Mouse (Mus musculus) kidney, postnatal 0 days (tissue): ENCODE results near the gene B3gnt2. TPM values are rescaled to one million over a fixed set of nuclear protein-coding genes. Genes with fewer than 3 reads are reported as not detected.
"Not testable (repeated sequence)": the region's sequence is repeated elsewhere in the genome, so short reads cannot be mapped to it uniquely, and the experiment has no call there.

ENCODE experiments used
- ATAC-seq: fragments of 200-750 bp; cut with Nextera tagmentation; replicated peaks from 2 replicates; pipeline ENCODE4 v1.8.0; 2017; ENCODE audit warnings: low read depth, moderate number of reproducible peaks, moderate TSS enrichment, moderate library complexity; ENCODE audit not compliant: low FRiP score
- DNase-seq: peaks from one replicate; pipeline ENCODE4 v3.0.0-alpha.2; 2016; ENCODE audit warnings: low spot score
- H3K27ac ChIP-seq: fragments of 300-500 bp; sonication (generic); 2 replicates; pipeline ENCODE4 v1.5.1; 2014; ENCODE audit warnings: mild to moderate bottlenecking
- H3K27me3 ChIP-seq: fragments of 300-500 bp; sonication (generic); 2 replicates; pipeline ENCODE4 v1.6.1; 2014; ENCODE audit warnings: low read length, mixed read lengths; ENCODE audit not compliant: insufficient read depth
- H3K36me3 ChIP-seq: fragments of 300-500 bp; sonication (generic); 2 replicates; pipeline ENCODE4 v1.6.1; 2014; ENCODE audit warnings: low read length, mixed read lengths; ENCODE audit not compliant: insufficient read depth
- H3K4me1 ChIP-seq: fragments of 300-500 bp; sonication (generic); replicated peaks from 2 replicates; pipeline ENCODE4 v1.6.1; 2014; ENCODE audit warnings: antibody characterized with exemption, low read length, mixed read lengths; ENCODE audit not compliant: insufficient read depth
- H3K4me2 ChIP-seq: fragments of 300-500 bp; sonication (generic); 2 replicates; pipeline ENCODE4 v1.6.1; 2014; ENCODE audit warnings: mild to moderate bottlenecking, low read length, moderate library complexity, mixed read lengths
- H3K4me3 ChIP-seq: fragments of 300-500 bp; sonication (generic); replicated peaks from 2 replicates; pipeline ENCODE4 v1.5.1; 2014; ENCODE audit warnings: low read depth, low read length
- H3K9ac ChIP-seq: fragments of 300-500 bp; sonication (generic); 2 replicates; pipeline ENCODE4 v1.6.1; 2014; ENCODE audit warnings: low read depth, low read length
- H3K9me3 ChIP-seq: fragments of 300-500 bp; sonication (generic); replicated peaks from 2 replicates; pipeline ENCODE4 v1.6.1; 2016; ENCODE audit warnings: low read length, inconsistent platforms, mixed read lengths
- CTCF ChIP-seq: IDR thresholded peaks from 2 replicates; pipeline ENCODE4 v1.5.1; 2016; ENCODE audit warnings: antibody characterized with exemption, low read depth, mild to moderate bottlenecking, moderate library complexity
- WGBS: fragments of 180-500 bp; shearing (Covaris S2); extraction: QIAGEN DNeasy Blood & Tissue Kit; methylation state at CpG from one replicate; pipeline ENCODE4 v1.1.7; 2014; 5-methylcytosine and 5-hydroxymethylcytosine counted together
- polyA plus RNA-seq: library from polyadenylated mRNA; unstranded; fragments of >200 nt; fragmentation: Nextera tagmentation; extraction: Ambion mirVana; gene quantifications from 2 replicates; pipeline ENCODE4 v1.2.1, GENCODE M21; 2015

The B3gnt2 gene
- polyA plus RNA-seq, 1 experiment from 2014 or later, result 20.7 TPM

GRCm38 (mm10) chr11:22736521-22737225, 124.1 kb downstream of the B3gnt2 start:
- H3K4me1 ChIP-seq, result no peaks in the 10 kb centered on the region
- no peak overlapping the region for H3K4me2 ChIP-seq
- no peak for TF ChIP-seq CTCF
- H3K4me3 ChIP-seq, result no peak overlapping the region
- 68% methylated on average over 7 of the region's 7 CpGs for WGBS
- no peaks in the 10 kb centered on the region for H3K36me3 ChIP-seq
- H3K27me3 ChIP-seq, result no peaks in the 10 kb centered on the region
- H3K9ac ChIP-seq, result no peak overlapping the region
- no peak for ATAC-seq
- no peak overlapping the region for H3K27ac ChIP-seq
- H3K9me3 ChIP-seq, result no peaks in the 10 kb centered on the region
- no peak for DNase-seq

GRCm38 (mm10) chr11:22735128-22735527, 125.6 kb downstream of the B3gnt2 start:
- WGBS, result 58% methylated on average over 5 of the region's 5 CpGs
- H3K9me3 ChIP-seq, H3K27ac ChIP-seq, H3K36me3 ChIP-seq, DNase-seq, H3K4me3 ChIP-seq, H3K4me2 ChIP-seq, H3K27me3 ChIP-seq, H3K4me1 ChIP-seq, ATAC-seq, H3K9ac ChIP-seq: not testable (repeated sequence)

GRCm38 (mm10) chr11:22733936-22734335, 126.8 kb downstream of the B3gnt2 start:
- no peak for TF ChIP-seq CTCF
- no peaks in the 10 kb centered on the region for H3K27me3 ChIP-seq
- H3K36me3 ChIP-seq, result no peaks in the 10 kb centered on the region
- H3K4me2 ChIP-seq, result no peak overlapping the region
- H3K4me3 ChIP-seq, result no peak overlapping the region
- WGBS, result 90% methylated on average over 6 of the region's 6 CpGs
- ATAC-seq, result no peak
- no peak for DNase-seq
- H3K9me3 ChIP-seq, result no peaks in the 10 kb centered on the region
- H3K4me1 ChIP-seq, result no peaks in the 10 kb centered on the region
- no peak overlapping the region for H3K27ac ChIP-seq
- no peak overlapping the region for H3K9ac ChIP-seq

- Histone ChIP-seq H3K36me3 (no peaks in the 10 kb centered on the region), H3K4me1 (no peaks in the 10 kb centered on the region), H3K4me2 (no peak overlapping the region), H3K4me3 (no peak overlapping the region), H3K9me3 (no peaks in the 10 kb centered on the region), H3K9ac (no peak overlapping the region), H3K27me3 (no peaks in the 10 kb centered on the region), H3K27ac (no peak overlapping the region)
- no peak for TF ChIP-seq CTCF
- no peak for ATAC-seq
- 90% methylated on average over 4 of the region's 4 CpGs for WGBS
- DNase-seq, result no peak
Observed at GRCm38 (mm10) chr11:22732907-22733306, 127.9 kb downstream of the B3gnt2 start.

GRCm38 (mm10) chr11:22723096-22723495, 137.7 kb downstream of the B3gnt2 start:
- no peak overlapping the region for H3K4me2 ChIP-seq
- no peak overlapping the region for H3K4me3 ChIP-seq
- no peak for ATAC-seq
- H3K4me1 ChIP-seq, result no peaks in the 10 kb centered on the region
- 90% methylated on average over 2 of the region's 2 CpGs for WGBS
- DNase-seq, result no peak
- no peaks in the 10 kb centered on the region for H3K36me3 ChIP-seq
- no peak overlapping the region for H3K27ac ChIP-seq
- H3K27me3 ChIP-seq, result no peaks in the 10 kb centered on the region
- H3K9me3 ChIP-seq, result no peaks in the 10 kb centered on the region
- no peak for TF ChIP-seq CTCF
- H3K9ac ChIP-seq, result no peak overlapping the region

GRCm38 (mm10) chr11:22720096-22720495, 140.7 kb downstream of the B3gnt2 start:
- ATAC-seq (no peak), DNase-seq (no peak)
- H3K4me1 ChIP-seq, result no peaks in the 10 kb centered on the region
- no peak for TF ChIP-seq CTCF
- no peak overlapping the region for H3K9ac ChIP-seq
- no peak overlapping the region for H3K27ac ChIP-seq
- H3K36me3 ChIP-seq, result no peaks in the 10 kb centered on the region
- H3K9me3 ChIP-seq, result no peaks in the 10 kb centered on the region
- WGBS, result 48% methylated on average over 2 of the region's 2 CpGs
- no peak overlapping the region for H3K4me2 ChIP-seq
- H3K27me3 ChIP-seq, result no peaks in the 10 kb centered on the region
- H3K4me3 ChIP-seq, result no peak overlapping the region

- Histone ChIP-seq H3K4me1 (no peaks in the 10 kb centered on the region), H3K27ac (0 out of 2 replicates have a peak overlapping the region, but pooled peaks have one; percentile 19), H3K36me3 (no peaks in the 10 kb centered on the region), H3K27me3 (no peaks in the 10 kb centered on the region), H3K9ac (no peak overlapping the region), H3K9me3 (no peaks in the 10 kb centered on the region), H3K4me3 (no peak overlapping the region), H3K4me2 (no peak overlapping the region)
- no peak for TF ChIP-seq CTCF
- peak; percentile 72 for ATAC-seq
- 29% methylated on average over 4 of the region's 4 CpGs for WGBS
- DNase-seq, result peak; percentile 48
Observed at GRCm38 (mm10) chr11:22719570-22719969, 141.2 kb downstream of the B3gnt2 start.
